Mouse (Mus musculus) monocyte, adult 2 months (primary cell): Measurements from ENCODE around the gene Gm37240.

ENCODE experiments used
- DNase-seq, 2 experiments: peaks; one replicate each; pipeline ENCODE4 v3.0.0; 2022; ENCODE audit warnings: low spot score in 2 of 2, low read depth in 1 of 2

Gm37240 gene

DNA sequence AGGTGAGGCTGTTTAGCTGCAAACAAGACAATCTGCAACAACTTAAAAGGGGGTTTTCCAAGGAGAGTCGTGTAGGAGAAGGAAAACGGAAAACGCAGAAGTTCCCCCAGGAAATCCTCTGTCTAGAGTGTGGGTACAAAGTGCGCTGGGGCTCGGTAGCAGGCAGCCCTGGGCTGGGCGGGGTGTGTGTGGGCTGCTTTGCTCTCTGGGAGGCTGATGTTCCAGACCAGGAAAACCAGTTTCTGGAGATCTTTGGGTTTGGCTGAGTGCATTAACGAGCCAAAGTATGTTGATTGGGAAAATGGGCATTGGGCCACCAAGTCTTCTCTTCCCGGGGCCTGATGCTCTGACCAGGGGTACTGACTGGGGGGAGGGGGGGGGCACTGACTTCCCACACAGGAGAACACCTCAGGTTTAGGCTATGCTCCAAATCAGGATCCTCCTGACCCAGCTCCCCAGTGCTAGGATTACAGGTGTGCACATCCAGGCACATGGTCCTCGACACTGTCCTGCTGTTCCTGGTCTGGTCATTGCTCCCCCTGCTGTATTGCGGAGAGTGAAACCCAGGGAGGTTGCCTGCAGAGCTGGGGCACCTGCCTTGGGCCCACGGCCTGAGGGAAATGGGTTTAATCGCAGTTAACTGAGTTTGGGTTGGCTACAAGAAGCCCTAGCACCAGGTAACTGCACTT lies 1249.3 kb downstream of the Gm37240 start:
- DNase-seq: no peak

DNA sequence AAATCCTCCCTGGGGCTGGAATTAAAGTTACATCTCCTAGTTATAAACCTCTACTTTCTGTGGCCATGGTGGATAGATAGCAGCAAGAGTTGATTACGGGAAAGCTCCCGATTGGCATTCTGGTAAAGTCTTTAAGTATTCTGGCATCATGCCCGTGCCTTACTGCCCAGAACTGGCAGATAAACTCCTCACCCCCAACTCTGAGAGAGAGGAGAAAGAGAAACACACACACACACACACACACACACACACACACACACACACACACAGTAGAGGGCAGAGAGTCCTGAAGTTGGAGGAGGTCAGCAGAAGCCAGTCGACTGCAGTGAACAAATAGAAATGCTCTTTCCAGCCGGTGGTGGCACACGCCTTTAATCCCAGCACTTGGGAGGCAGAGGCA lies 1250.2 kb downstream of the Gm37240 start:
- DNase-seq: no peak

DNA sequence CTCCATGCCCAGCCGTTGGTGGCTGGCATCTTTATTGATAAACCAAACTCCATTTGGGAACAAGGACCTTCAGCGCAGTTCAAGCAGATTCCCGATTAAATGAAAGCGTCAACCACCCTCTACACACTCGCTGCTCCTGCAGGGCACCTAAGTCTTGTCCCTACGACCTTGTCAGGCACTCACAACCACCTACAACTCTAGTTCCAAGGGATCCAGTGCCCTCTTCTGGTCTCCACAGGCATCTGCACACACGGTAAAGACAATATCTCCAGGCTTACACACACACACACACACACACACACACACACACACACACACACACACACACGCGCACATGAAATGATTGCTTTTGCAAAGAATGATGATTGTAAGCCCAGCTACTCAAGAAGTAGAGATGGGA lies 1255.7 kb downstream of the Gm37240 start:
- DNase-seq: no peak

DNA sequence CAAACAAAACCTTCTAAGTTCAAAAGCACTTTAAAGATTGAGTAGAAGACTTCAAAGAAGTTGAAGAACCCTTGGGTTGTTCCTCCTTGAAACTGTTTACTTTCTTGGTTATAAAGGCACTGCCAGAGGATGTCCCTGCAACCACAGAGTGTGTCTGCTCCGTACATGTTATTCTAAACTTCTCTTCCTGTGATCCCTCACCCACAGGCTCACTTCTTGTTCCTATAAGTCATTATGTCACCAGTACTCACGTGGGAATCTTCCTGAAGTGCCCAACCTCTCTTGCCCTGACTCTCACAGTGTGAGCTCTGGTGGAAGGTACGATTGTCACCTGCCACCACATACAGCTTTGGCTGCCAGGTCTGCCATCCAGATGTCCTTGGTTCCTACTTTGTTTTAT lies 1265.3 kb downstream of the Gm37240 start:
- DNase-seq: no peak

DNA sequence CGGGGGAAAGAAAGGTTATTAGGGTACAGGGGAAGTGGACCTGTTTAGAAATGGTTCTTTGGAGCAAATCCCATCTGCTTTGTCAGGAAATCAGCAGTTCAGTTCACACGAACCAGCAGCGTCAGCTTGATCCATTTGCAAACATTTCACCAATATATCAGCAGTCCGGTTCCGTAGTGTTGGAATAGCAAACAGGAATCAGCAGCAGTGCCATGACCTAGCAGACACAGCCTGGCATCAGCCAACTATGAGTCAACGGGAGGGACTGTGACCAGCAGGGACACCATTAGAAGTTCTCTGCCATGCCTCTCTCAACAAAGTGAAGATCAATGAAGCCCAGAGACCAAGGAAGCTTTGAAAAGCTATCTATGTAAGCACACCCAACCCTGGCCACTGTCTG lies 1267.6 kb downstream of the Gm37240 start:
- DNase-seq: no peak

DNA sequence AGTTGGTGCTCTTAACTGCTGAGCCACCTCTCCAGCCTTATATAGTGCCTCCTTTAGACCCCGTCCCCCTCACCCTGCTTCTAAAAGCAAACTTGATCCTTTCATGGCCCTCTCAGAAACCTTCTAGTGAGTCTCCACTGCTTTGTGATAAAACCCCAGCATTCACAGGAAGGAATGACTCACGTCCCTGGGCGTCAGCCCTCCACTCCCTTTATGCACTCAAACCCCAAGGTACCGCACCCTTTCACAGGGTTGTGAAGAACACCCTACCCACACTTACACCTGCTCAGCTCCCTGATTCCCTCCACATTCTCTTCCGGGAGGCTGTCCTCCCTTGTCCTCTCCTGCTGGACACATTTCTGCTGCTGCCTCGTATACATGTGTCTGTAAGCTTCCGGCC lies 1268.3 kb downstream of the Gm37240 start:
- no peak for DNase-seq

DNA sequence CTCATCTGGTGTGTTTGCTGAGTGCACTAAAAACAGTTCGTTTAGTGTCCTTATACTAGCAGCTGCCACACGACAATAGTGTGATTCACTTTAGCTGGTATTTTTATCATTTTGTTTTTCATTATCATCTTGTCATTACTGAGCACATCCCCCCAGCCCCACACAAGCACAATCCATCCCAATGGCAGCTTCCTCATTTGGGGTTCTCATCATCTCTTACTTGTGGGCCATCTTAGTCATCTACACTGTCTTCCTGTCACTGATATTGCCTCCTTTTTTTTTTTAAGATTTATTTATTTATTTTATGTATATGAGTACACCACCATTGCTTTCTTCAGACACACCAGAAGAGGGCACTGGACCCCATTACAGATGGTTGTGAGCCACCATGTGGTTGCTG lies 1268.7 kb downstream of the Gm37240 start:
- DNase-seq: no peak

DNA sequence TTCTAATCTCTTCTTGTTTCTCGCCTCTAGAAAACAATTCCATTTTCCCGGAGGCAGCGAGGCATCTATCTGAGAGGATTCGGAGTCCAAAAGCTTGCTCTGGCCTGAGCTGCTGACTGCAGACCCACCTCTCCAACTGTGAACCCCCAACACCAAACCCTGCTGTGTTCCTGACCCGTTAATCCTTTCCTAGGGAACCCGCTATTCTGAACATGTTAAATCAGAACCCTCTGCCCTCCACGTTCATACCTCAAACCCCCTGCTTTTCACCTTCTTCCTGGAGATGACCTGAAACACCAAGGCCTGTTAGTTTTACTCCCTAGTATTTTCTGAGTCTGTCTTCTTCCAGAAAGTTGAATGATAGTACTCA lies 1271.5 kb downstream of the Gm37240 start:
- no peak for DNase-seq

DNA sequence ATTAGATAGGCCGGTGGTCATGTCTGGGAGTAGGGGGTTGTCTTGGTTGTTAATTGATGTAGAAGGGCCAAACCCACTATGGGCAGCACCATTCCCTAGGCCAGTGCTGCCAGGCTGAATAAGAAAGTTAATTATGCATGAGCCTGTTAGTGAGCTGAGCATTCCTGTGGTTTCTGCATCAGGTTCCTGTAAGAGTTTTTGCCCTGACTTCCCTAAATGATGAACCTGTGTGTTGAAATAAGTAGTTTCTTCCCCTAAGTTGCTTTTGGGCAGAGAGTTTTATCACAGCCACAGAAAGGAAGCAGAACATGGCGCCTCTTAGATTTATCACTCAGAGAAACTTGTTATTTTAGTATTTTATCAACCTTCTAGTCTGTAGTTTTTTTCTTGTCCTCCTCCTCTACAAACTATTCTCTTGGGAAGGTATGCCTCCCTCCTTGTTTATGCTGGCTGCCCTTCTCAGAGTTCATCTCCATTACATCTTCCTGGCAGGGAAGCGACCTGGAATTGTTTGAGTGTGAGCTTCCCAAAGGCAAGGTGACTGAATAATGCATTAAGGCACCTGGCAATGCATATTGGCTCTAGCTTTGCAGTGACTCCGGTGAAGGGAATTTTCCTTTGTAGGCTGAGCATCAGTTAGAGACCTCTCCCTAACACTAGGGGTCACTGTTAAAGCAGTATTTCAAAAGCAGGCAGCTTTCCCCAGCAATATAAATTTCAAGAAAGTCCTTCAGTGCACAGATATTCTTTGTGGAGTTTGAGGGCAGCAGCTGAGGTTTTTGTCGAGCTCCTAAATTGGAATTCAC lies 1272.1 kb downstream of the Gm37240 start:
- peak in 1 of 2 experiments; percentile 5 for DNase-seq

DNA sequence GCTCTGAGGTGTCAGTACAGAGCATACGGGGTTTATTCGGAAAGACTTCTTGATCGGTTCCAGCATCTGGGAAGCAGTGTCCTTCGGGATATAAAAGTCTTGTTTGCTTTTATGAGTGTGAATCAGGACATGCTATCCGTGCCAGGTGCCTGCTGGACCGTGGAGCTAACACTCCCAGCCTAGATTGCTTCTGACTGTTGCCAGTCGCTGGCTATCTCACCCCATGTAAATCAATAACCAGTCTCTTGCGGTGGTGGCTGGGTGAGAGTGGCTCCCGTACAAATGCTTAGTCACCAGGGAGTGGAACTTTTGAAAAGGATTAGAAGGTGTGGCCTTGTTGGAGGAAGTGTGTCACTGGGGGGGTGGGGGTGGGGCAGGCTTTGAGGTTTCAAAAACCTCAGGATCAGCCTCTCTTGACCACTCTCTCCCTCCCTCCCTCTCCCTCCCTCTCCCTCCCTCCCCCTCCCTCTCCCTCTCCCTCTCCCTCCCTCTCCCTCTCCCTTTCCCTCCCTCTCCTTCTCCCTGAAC lies 1277.1 kb downstream of the Gm37240 start:
- DNase-seq: no peak

DNA sequence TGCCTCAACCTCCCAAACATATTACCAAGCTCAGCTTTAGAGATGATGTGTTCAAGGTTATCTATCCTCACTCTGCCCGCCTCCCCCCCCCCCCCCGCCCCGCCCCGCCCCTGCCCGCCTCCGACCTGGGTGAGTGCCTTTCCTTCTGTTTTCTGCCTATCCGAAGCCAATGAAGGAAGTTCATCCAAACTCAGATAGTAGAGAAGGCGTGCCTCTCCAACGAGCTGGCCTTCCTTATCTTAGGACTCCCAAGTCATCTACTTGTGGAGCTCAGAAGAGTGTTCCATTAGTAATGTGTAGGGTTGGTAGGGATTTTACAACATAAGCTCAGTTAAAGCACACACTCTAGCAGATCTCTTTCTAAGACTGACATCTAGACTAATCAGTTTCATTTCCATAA lies 1284.1 kb downstream of the Gm37240 start:
- no peak for DNase-seq

DNA sequence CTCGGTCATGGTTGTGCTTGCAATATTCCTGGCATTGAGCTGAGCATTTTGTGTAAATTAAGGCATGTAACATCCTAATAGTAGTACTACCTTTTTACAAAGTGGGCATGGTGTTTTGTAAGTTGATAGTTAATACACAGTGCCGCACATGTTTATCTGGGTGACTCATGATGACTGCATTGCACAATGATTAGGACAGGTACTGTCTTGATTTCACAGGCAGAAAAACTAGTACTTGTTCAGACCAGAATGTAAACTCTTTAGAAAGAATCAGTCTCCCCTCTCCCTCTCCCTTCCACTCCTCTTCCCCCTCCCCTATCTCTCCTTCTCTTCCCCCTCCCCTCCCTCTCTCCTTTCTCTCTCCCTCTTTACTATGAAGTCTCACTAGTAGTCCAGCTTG lies 1284.6 kb downstream of the Gm37240 start:
- no peak for DNase-seq

DNA sequence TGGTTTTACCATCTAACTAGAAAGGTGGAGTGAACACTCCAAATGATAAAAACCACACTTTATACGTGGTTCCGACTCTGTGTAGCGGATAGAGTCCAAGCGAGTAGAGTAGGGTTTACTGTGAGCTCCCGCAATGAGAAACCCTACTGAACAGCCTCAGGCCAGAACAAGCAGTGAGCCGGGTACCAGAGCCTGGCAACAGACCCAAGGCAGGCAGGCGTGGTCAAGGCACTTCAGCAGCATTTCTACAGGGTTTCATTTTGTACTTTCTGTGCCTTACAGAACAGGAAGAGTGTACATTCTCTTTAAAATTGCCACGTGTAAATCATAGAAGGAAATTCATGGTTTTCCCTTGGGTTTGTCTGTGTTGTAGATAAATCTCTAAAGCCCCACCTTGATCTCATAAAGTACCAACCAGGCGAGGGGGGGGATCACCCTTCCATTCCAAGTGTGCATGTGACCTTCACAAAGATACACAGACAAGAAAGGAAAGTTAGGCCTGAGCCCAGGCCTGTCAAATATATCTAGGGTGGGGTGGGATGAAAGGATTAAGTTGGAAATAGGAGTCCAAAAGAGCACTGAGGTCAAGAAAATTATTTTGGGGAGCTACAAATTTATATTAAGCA lies 1285.3 kb downstream of the Gm37240 start:
- no peak for DNase-seq

DNA sequence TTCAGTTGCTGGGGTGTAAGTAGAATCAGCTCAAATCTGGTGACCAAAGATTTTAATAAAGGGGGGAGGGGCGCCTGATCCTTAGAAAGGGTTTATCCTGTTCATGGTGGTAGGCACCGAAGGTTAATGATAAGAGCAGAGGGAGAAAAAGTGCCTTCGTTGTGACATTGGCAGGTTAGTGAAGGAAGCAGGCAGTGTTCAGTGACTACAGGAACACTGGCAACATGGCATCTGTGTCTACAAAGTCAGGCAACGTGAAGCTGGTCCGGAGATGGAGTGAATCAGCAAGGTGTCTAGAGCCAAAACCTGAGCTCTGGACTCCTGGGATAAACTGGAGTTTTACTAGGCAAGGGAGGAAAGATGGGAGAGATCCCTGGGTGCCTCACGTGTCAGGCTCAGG lies 1288.6 kb downstream of the Gm37240 start:
- DNase-seq: no peak

DNA sequence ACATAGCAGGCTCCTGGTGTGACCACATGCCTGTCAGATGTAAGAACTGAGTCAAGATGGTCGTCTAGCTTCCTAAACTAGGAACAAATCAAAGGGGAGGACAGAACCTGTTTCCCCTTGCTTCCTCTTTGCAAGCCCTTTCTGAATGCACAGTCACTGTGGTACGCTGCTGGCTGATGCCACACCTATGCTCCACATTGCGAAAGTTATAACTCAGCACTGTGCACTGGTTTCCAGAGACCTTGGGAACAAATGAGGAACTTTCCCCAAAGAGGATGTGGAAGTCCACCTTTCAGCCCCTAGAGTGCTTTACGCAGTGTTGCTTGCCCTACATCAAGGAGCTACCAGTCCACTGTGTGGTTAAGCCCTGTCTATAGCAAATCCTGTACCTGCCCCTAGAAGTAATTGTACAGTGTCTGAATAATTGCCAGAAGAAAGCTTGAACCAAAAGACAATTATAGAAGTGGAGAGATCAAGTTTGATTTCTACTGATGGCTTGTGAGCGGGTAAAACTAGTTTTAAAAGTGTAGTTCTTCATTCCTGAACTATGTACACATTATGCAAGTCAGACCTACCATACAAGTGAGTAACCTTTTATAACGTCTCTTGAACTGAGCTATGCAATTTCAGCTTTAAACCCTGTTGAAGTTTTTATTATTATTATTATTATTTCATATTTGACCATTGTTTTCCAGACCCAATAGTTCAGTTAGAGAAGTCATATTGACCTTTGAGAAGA lies 1289.2 kb downstream of the Gm37240 start:
- DNase-seq: peak; percentile 59 to 82

DNA sequence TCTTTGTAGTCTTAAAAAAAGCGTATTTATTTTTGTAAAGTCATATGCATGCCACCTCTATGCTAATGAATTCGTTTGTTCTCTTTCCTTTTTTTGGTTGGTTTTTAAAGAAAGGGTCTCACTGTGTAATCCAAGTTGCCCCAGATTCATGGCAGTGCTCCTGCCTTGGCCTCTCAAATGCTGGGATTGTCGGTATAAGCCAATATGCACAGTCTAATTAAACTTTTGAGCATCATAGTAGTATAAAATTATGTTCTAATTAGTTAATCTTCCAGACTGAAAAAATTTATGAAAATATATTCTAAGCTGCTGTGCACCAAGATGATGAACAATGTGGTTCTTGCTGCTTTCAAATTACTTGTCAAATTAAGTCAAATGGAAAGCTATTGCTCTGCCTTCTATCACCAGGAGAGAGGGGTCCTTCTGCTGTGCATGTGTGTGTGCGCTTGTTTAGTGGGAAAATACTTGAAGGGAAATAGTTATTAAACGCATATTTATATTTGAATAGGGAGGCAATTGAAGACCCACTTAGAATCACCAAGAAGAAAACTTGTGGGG lies 1291.6 kb downstream of the Gm37240 start:
- DNase-seq: no peak

DNA sequence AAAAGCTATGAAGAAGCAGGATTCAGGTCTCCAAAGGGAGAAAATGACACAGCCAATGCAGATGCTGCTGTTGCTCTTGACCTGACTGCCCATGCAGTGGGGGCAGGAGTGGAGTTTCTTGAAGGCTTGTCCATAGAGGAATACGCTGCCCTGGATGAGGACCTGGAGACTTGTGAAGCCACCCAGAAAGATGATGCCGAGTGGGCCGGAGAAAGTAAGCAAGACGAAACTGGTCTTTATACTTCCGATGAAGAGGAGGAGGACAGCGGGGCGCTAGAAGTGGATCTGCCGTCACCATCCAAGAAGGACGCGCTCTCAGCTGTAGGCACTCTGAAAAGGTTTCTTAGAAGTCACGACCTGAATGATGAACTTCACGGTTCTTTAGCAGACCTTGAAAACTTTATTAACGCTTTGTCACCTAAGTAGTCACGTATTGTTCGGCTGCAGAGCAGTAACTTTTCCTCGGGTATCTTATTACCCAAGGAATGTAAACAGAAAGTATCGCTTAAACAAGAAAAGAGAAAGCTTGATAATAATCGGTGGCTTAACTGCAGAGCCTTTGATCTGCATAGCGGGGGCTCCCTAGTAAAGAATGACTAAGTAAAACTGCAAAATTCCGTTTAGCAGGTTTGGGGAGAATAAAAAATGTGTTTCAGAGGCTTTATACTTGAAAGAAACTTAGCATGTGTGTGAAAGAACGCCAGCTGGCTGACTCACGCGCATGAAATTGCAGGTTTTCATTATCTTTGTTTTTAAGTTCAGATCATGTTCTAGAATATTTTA lies 1292.2 kb downstream of the Gm37240 start:
- DNase-seq: no peak

DNA sequence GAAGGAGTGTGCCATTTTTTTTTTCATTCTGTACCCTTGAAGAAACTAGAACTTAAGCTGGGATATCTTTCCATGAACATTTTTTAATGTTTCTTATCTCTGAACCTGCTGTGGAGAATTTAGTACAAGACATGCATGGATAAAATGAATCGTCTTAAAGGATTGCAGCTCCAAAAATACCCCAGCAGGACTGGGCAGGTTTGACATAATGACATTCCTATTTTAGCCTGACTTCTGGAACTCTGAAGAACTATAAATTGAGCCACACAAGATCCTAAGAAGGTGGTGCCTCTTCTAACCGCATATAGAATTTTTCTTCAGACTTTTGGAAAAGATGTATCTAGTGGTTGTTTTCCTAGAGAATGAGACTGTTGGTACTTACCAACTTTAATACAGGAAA lies 1294.0 kb downstream of the Gm37240 start, which contains the start of gene Tigd4:
Gene Tigd4, plus strand, starts transcription at position 301 of the 400 bp plus-strand sequence.
- no peak for DNase-seq

DNA sequence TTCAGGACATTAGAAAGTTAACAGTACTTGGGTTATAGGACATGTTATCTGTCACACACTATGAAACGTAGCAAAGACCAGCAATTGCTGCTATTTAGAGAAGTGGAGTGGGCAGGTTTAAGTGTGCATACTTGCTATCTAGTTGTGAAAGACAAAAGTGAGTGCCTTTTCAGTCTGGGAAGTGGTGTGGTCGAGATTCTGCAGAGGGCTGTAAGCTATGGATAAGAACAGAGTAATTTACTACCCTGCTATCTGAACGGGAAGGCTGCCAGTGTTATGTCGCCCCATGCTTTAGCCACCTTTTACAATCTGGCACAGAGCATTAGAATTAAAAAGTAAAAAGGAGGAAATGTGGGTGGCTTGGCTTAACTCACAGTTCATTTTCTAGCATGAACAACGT lies 1300.6 kb downstream of the Gm37240 start:
- no peak for DNase-seq

DNA sequence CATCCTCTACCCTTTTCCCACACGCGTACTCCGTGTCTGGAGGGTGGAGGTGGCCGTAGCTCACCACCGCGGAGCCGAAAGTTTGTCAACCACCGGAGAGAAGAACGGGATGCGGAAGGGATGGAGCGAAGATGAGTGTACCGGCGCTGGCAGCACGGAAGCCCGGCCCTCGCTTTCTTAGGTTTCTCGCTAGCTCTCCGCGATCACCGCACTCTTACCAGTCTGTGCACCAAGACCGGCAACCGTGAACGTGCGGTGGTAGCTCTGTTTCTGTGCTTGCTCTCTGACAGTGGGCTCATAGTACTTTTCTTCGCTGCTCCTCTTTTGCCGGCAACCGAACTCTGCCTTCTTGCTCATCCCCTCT lies 1304.4 kb downstream of the Gm37240 start:
- DNase-seq: no peak
